Mouse (Mus musculus) forebrain, postnatal 0 days (tissue): ENCODE measurements around the gene Tmem242. TPM values are rescaled to one million over a fixed set of nuclear protein-coding genes. Genes with fewer than 3 reads are reported as not detected.

Source experiments
- ATAC-seq: fragments of 200-750 bp; cut with Nextera tagmentation; 2 replicates; pipeline ENCODE4 v1.8.0; 2017; ENCODE audit warnings: mild to moderate bottlenecking, moderate library complexity
- DNase-seq: peaks from one replicate; pipeline ENCODE4 v3.0.0-alpha.2; 2015
- H3K27ac ChIP-seq: fragments of 300-500 bp; sonication (generic); 2 replicates; pipeline ENCODE4 v1.5.1; 2014; ENCODE audit warnings: low read depth, mild to moderate bottlenecking, antibody characterized with exemption, low read length, moderate library complexity, mixed read lengths
- H3K27me3 ChIP-seq: fragments of 300-500 bp; sonication (generic); 2 replicates; pipeline ENCODE4 v1.6.1; 2014; ENCODE audit warnings: mild to moderate bottlenecking, low read length, mixed read lengths; ENCODE audit not compliant: insufficient read depth
- H3K36me3 ChIP-seq: fragments of 300-500 bp; sonication (generic); 2 replicates; pipeline ENCODE4 v1.6.1; 2014; ENCODE audit warnings: mild to moderate bottlenecking, moderate library complexity; ENCODE audit not compliant: insufficient read depth
- H3K4me1 ChIP-seq: fragments of 300-500 bp; sonication (generic); 2 replicates; pipeline ENCODE4 v1.6.1; 2014; ENCODE audit warnings: antibody characterized with exemption; ENCODE audit not compliant: insufficient read depth
- H3K4me2 ChIP-seq: fragments of 300-500 bp; sonication (generic); 2 replicates; pipeline ENCODE4 v1.6.1; 2014; ENCODE audit warnings: low read depth, mild to moderate bottlenecking, moderate library complexity
- H3K4me3 ChIP-seq: fragments of 300-500 bp; sonication (generic); 2 replicates; pipeline ENCODE4 v1.5.1; 2014; ENCODE audit warnings: low read depth, low read length, mixed read lengths
- H3K9ac ChIP-seq: fragments of 300-500 bp; sonication (generic); 2 replicates; pipeline ENCODE4 v1.6.1; 2014; ENCODE audit warnings: mild to moderate bottlenecking
- H3K9me3 ChIP-seq: fragments of 300-500 bp; sonication (generic); 2 replicates; pipeline ENCODE4 v1.6.1; 2016; ENCODE audit warnings: low read length
- CTCF ChIP-seq: sonication (generic); IDR thresholded peaks from 2 replicates; pipeline ENCODE4 v1.5.1; 2016; ENCODE audit warnings: antibody characterized with exemption, control low read depth, low read depth
- WGBS: fragments of 180-500 bp; shearing (Covaris S2); extraction: QIAGEN DNeasy Blood & Tissue Kit; methylation state at CpG from one replicate; pipeline ENCODE4 v1.1.7; 2014; 5-methylcytosine and 5-hydroxymethylcytosine counted together
- polyA plus RNA-seq: library from polyadenylated mRNA; unstranded; fragments of >200 nt; fragmentation: Nextera tagmentation; extraction: Ambion mirVana; gene quantifications from 2 replicates; pipeline ENCODE4 v1.2.1, GENCODE M21; 2015
- total RNA-seq: library from RNA; depleted of rRNA; stranded (reverse); fragments of >200 nt; gene quantifications from 2 replicates; pipeline ENCODE4 v1.2.3, GENCODE M21; 2014; rRNA removed

The Tmem242 gene
- 96.4 and 180 TPM in 2 replicates for total RNA-seq
- polyA plus RNA-seq = 122 and 123 TPM in 2 replicates

DNA sequence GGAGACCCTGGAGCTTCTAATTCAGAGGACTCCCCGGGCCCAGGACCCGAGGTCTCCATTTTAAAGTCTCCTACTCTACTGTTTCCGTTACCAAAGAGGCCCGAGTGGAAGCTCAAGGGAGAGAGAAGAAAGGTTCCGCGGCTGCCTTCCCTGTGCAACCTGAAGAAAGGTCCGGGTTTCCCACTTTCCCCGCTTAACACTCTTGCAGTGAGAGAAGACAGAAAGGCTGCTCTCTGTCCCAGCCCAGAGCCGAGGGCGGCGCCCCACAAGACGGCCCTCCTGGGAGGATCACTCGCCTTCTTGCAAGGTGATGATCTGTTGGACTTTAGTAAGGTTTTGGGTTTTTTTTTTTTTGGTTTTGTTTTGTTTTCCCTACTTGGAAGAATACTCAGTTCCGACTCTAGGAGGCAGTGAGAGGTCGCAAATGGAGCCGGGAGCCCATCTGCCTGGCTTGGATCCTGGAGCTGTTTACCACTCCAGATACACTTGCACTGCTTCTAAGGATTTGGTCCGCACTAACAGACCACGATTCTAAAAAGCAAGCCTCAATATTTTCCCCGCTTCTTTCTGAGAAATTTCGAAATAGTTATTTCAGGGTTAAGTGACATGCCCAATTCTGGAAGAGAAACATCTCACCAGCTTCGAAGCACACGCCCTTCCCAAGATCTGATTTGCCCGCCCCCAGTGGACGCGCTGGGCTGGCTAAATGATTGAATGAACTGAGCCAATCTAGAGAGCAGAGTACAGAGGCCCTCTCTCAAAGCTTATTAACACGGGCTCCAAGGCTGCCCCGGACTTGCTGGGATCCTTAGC is at the start of gene Tmem242:
Gene Tmem242, minus strand, starts transcription at position 101 of the 813 bp plus-strand sequence.
- Histone ChIP-seq H3K27ac (peak within 1 kb of the TSS; percentile 68), H3K9ac (peak within 1 kb of the TSS; percentile 73), H3K27me3 (no peaks in the 10 kb centered on the region), H3K4me2 (peak within 1 kb of the TSS; percentile 78), H3K9me3 (no peaks in the 10 kb centered on the region), H3K4me1 (0 out of 2 replicates have a peak, but pooled peaks cover 9% of the 10 kb centered on the region), H3K4me3 (peak within 1 kb of the TSS; percentile 67), H3K36me3 (no peaks in the 10 kb centered on the region)
- under 1% methylated on average over 27 of the region's 27 CpGs for WGBS
- ATAC-seq = peak; percentile 95
- peak; percentile 74 for TF ChIP-seq CTCF
- peak; percentile 97 for DNase-seq

DNA sequence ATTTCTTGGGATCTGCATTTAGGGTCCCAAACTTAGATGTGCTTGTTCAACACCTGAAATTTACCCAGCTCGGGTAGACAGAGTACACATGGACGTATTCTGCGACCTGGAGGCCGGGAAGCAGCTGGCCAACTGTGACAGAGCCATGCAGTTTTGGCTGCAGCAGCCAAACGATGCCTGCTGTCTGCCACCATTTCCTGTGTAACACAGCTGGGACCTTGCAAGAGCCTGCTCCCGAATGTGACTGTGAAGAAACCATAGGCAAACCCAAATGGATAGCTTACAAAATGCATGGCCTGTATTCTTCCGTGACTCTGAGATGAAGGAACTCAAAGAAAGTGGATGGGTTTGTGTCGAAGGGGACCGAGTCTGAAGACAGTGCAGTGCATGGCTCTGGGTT is 48.1 kb upstream of the Tmem242 start:
- DNase-seq (no peak), ATAC-seq (no peak)
- no peaks in the 10 kb centered on the region for H3K9me3 ChIP-seq
- no peak overlapping the region for H3K4me3 ChIP-seq
- no peak for TF ChIP-seq CTCF
- H3K27ac ChIP-seq = no peak overlapping the region
- WGBS = 70% methylated on average over 9 of the region's 9 CpGs
- H3K4me1 ChIP-seq = 0 out of 2 replicates have a peak, but pooled peaks cover 4% of the 10 kb centered on the region
- no peaks in the 10 kb centered on the region for H3K36me3 ChIP-seq
- H3K4me2 ChIP-seq = no peak overlapping the region
- no peak overlapping the region for H3K9ac ChIP-seq
- H3K27me3 ChIP-seq = no peaks in the 10 kb centered on the region

DNA sequence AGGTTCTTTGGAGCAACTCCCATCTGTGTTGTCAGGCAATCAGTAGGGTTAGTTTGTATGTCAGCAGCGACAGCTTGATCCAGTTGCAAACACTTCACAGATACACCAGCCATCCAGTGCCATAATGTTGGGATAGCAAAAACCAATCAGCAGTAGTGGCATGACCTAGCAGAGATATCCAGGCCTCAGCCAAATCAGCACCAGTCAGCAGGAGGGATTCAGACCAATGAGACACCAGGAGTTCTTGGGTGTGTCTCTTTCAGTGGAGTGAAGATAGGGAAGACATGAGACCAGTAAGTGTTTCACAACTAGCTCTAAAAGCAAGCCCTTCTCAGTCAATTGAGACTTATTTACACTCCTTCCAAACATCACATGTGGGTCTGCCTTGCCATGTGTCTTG is 44.6 kb upstream of the Tmem242 start:
- Histone ChIP-seq H3K4me3 (no peak overlapping the region), H3K9ac (no peak overlapping the region), H3K36me3 (no peaks in the 10 kb centered on the region), H3K9me3 (no peaks in the 10 kb centered on the region), H3K27me3 (no peaks in the 10 kb centered on the region), H3K27ac (no peak overlapping the region), H3K4me1 (no peaks in the 10 kb centered on the region), H3K4me2 (no peak overlapping the region)
- ATAC-seq (no peak), DNase-seq (no peak)
- TF ChIP-seq CTCF = no peak
- WGBS = 95% methylated on average over 1 of the region's 1 CpGs

GRCm38 (mm10) chr17:5483456-5483855 is 43.4 kb upstream of the Tmem242 start:
- H3K27ac ChIP-seq = no peak overlapping the region
- TF ChIP-seq CTCF = no peak
- no peaks in the 10 kb centered on the region for H3K27me3 ChIP-seq
- no peak for ATAC-seq
- H3K9ac ChIP-seq = no peak overlapping the region
- 75% methylated on average over 4 of the region's 4 CpGs for WGBS
- no peaks in the 10 kb centered on the region for H3K4me1 ChIP-seq
- H3K4me2 ChIP-seq = no peak overlapping the region
- no peak overlapping the region for H3K4me3 ChIP-seq
- H3K9me3 ChIP-seq = no peaks in the 10 kb centered on the region
- H3K36me3 ChIP-seq = no peaks in the 10 kb centered on the region
- DNase-seq = no peak

- ATAC-seq (no peak), DNase-seq (no peak)
- H3K36me3 ChIP-seq = no peaks in the 10 kb centered on the region
- H3K9me3 ChIP-seq = no peaks in the 10 kb centered on the region
- 64% methylated on average over 14 of the region's 14 CpGs for WGBS
- H3K4me3 ChIP-seq = no peak overlapping the region
- H3K27me3 ChIP-seq = no peaks in the 10 kb centered on the region
- no peak overlapping the region for H3K4me2 ChIP-seq
- H3K4me1 ChIP-seq = no peaks in the 10 kb centered on the region
- no peak for TF ChIP-seq CTCF
- H3K9ac ChIP-seq = no peak overlapping the region
- H3K27ac ChIP-seq = no peak overlapping the region
These were observed 36.1 kb upstream of the Tmem242 start for GRCm38 (mm10) chr17:5475960-5476725.

- no peak overlapping the region for H3K9ac ChIP-seq
- 38% methylated on average over 3 of the region's 3 CpGs for WGBS
- H3K9me3 ChIP-seq = no peaks in the 10 kb centered on the region
- H3K27ac ChIP-seq = no peak overlapping the region
- H3K4me2 ChIP-seq = no peak overlapping the region
- no peaks in the 10 kb centered on the region for H3K27me3 ChIP-seq
- H3K4me1 ChIP-seq = no peaks in the 10 kb centered on the region
- ATAC-seq (no peak), DNase-seq (no peak)
- H3K36me3 ChIP-seq = no peaks in the 10 kb centered on the region
- no peak overlapping the region for H3K4me3 ChIP-seq
- TF ChIP-seq CTCF = no peak
These were observed 32.2 kb upstream of the Tmem242 start for GRCm38 (mm10) chr17:5472268-5472667.

DNA sequence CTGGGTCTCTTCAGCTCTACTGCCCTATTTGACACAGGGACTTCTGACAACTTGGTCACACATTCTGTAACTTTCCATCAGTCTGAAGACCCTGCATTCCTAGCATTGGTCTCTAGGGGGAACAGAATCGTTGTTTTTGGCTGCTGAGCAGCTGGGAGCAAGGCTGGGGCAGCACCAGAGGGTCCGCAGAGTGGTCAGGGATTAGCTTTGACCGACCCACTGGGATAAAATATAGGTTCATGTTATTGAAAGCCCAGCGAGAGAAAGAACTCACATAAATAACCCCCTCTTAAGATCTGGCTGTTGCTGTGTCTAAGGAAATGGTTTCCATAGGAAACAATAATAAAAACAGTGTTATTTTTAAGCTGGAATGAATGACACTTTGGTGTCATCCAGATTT is 27.1 kb upstream of the Tmem242 start:
- DNase-seq (no peak), ATAC-seq (no peak)
- no peak overlapping the region for H3K27ac ChIP-seq
- no peak overlapping the region for H3K4me2 ChIP-seq
- no peak overlapping the region for H3K4me3 ChIP-seq
- WGBS = 48% methylated on average over 4 of the region's 4 CpGs
- H3K4me1 ChIP-seq = no peaks in the 10 kb centered on the region
- H3K27me3 ChIP-seq = no peaks in the 10 kb centered on the region
- H3K9ac ChIP-seq = no peak overlapping the region
- TF ChIP-seq CTCF = peak; percentile 31
- no peaks in the 10 kb centered on the region for H3K9me3 ChIP-seq
- H3K36me3 ChIP-seq = no peaks in the 10 kb centered on the region
